Mouse (Mus musculus): ENCODE data around the gene Styx. TPM values are rescaled to one million over a fixed set of nuclear protein-coding genes. Genes with fewer than 3 reads are reported as not detected.

The Styx gene
- polyA plus RNA-seq, 1 experiment from 2014 or later: 64.0 TPM

DNA sequence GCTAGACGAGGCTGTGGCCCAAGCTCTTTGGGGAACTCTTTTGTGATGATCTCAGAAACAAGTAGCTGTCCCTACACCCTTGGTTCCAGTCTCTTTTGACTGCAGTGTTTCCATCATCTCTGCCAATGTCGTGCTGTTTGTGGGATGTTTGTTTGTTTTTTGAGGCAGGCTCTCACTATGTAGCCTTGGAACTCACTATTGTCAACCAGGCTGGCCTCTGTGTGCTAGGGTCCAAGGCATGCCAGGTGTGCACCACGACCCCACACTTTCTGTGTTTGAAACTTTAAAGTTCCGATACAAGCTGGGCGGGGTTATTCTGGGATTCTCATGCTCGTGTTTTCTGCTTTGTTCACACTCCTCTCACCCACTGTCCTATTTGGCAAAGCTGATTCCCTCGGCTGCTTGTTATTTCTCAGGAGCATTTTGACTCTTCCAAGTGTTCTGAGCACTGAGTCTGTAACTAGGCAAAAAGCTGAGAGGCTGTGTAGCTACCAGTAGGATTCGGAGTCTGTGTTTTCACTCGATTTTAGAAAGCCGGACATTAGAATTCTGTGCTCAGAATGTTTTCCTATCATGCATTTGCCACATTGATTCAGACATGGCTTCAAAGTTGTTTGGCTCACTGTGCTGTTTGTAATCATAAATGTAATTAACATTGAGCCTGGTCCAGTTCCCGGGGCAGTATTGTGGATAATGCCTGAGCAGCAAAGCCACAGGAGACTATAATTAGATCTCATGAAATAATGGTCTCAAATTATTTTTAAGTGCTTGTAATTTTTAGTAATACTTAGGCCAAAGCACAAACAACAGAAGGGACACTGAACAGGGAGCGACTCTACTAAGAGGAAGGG is 105.0 kb downstream of the Styx start:
- Histone ChIP-seq H3K27ac (ENCODE audit: low read length) (peak overlapping the region; percentile 25), H3K9me3 (replicated peaks; ENCODE audit: control insufficient read depth, low read length, poor library complexity, severe bottlenecking) (no peaks in the 10 kb centered on the region), H3K4me3 (ENCODE audit: low read depth, low read length) (no peak overlapping the region), H3K4me2 (ENCODE audit: low read length) (no peak overlapping the region), H3K4me1 (ENCODE audit: control insufficient read depth, insufficient read depth, low read length) (peaks cover 11% of the 10 kb centered on the region; the same call in 1 of the 2 replicates), H3K27me3 (ENCODE audit: control insufficient read depth, insufficient read depth, low read depth, low read length) (no peaks in the 10 kb centered on the region), H3K36me3 (ENCODE audit: control insufficient read depth, insufficient read depth, low read length) (peaks cover 6% of the 10 kb centered on the region; the same call in 1 of the 2 replicates), H3K9ac (ENCODE audit: low read depth, low read length) (no peak overlapping the region)
- ATAC-seq: no peak
- WGBS: 68% methylated on average over 12 of the region's 12 CpGs

DNA sequence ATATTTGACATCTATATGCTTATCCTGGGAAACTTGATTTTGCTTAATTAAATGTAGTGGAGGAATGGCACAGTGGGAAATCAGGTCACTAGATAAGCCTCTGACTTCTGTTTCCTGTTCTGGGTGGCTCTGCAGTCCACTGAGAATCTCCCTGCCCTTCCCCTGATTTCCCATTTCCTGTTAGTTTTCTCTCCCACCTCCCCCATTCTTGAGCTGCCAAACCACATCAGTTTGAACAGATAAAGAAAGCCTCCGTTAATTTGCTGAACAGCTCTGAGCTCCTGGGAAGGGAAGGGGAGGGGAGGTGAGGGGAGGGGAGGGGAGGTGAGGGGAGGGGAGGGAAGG is 105.6 kb downstream of the Styx start:
- H3K4me2 ChIP-seq (ENCODE audit: low read length): no peak overlapping the region
- no peaks in the 10 kb centered on the region for H3K27me3 ChIP-seq (ENCODE audit: control insufficient read depth, insufficient read depth, low read depth, low read length)
- no peak for ATAC-seq
- no peak overlapping the region for H3K4me3 ChIP-seq (ENCODE audit: low read depth, low read length)
- no peaks in the 10 kb centered on the region for H3K9me3 ChIP-seq (replicated peaks; ENCODE audit: control insufficient read depth, low read length, poor library complexity, severe bottlenecking)
- no CpG with 5 or more reads among the region's 1 CpGs for WGBS
- H3K9ac ChIP-seq (ENCODE audit: low read depth, low read length): no peak overlapping the region
- peaks cover 8% of the 10 kb centered on the region for H3K36me3 ChIP-seq (ENCODE audit: control insufficient read depth, insufficient read depth, low read length)
- H3K27ac ChIP-seq (ENCODE audit: low read length): no peak overlapping the region; the same call in 1 of the 2 replicates
- H3K4me1 ChIP-seq (ENCODE audit: control insufficient read depth, insufficient read depth, low read length): peaks cover 11% of the 10 kb centered on the region; the same call in 1 of the 2 replicates

DNA sequence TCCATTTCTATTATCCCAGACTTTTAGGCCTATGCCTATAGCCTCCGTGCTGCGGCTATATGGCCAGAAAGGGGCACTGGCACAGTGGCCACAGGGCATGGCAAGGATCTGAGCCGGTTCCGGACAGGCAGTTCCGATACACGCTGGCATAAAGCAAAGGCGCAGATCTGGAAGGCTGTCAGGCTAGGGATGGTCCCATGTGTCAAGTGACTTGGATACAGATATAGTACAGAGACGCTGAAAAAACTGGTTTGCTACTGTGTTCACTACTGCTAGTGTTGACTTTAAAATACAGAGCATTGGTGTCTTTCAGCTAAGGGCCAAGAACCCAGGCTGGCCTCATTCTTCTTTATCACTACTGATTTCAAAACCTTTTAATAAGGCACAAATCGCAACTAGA is 106.1 kb downstream of the Styx start:
- WGBS: 88% methylated on average over 9 of the region's 9 CpGs
- H3K9me3 ChIP-seq (replicated peaks; ENCODE audit: control insufficient read depth, low read length, poor library complexity, severe bottlenecking): no peaks in the 10 kb centered on the region
- H3K27ac ChIP-seq (ENCODE audit: low read length): no peak overlapping the region
- no peak for ATAC-seq
- peaks cover 10% of the 10 kb centered on the region for H3K36me3 ChIP-seq (ENCODE audit: control insufficient read depth, insufficient read depth, low read length)
- no peak overlapping the region for H3K9ac ChIP-seq (ENCODE audit: low read depth, low read length)
- peaks cover 11% of the 10 kb centered on the region; the same call in 1 of the 2 replicates for H3K4me1 ChIP-seq (ENCODE audit: control insufficient read depth, insufficient read depth, low read length)
- H3K27me3 ChIP-seq (ENCODE audit: control insufficient read depth, insufficient read depth, low read depth, low read length): no peaks in the 10 kb centered on the region
- no peak overlapping the region for H3K4me3 ChIP-seq (ENCODE audit: low read depth, low read length)
- no peak overlapping the region for H3K4me2 ChIP-seq (ENCODE audit: low read length)

DNA sequence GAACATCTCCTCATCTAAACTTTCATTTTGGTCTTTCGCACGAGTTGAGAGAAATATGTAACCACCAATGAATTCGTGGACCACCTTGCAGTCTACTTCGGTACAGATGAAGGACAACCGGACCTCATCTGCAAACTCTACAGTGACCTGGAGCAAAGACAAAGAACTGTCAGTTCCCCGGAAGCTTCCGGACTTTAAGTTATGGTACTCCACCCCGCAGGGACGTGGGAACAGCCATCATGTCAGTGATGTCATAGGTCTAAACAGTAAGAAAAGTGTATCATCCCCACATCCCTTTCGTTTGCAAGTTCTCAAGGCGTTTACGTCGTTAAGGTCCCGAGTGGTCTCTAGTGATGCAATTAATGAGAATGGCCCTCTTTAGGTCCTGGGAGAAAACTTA is 109.0 kb downstream of the Styx start:
- WGBS: 96% methylated on average over 14 of the region's 14 CpGs
- H3K9ac ChIP-seq (ENCODE audit: low read depth, low read length): no peak overlapping the region
- no peak for ATAC-seq
- H3K9me3 ChIP-seq (replicated peaks; ENCODE audit: control insufficient read depth, low read length, poor library complexity, severe bottlenecking): no peaks in the 10 kb centered on the region
- H3K27me3 ChIP-seq (ENCODE audit: control insufficient read depth, insufficient read depth, low read depth, low read length): no peaks in the 10 kb centered on the region
- H3K27ac ChIP-seq (ENCODE audit: low read length): no peak overlapping the region
- H3K4me3 ChIP-seq (ENCODE audit: low read depth, low read length): no peak overlapping the region
- H3K4me2 ChIP-seq (ENCODE audit: low read length): no peak overlapping the region
- H3K4me1 ChIP-seq (ENCODE audit: control insufficient read depth, insufficient read depth, low read length): peaks cover 26% of the 10 kb centered on the region
- peaks cover 13% of the 10 kb centered on the region for H3K36me3 ChIP-seq (ENCODE audit: control insufficient read depth, insufficient read depth, low read length)

DNA sequence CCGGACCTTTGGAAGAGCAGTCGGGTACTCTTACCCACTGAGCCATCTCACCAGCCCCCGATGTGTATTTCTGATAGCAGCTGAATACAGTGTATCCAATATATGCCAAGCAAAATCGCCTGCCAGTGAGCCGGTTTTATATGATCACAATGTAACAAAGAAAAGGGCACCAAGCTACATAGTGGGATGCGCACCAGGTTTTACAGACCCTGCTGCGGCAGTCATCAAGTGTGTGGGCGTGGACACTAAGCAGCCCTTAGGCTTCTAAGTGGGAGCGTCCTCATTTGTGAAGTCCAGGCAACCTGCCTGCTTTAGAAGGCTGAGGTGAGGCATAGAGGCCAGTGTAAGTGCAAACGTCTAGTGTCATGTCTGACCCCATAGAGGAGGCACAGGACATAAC is 109.6 kb downstream of the Styx start:
- Histone ChIP-seq H3K9me3 (replicated peaks; ENCODE audit: control insufficient read depth, low read length, poor library complexity, severe bottlenecking) (no peaks in the 10 kb centered on the region), H3K9ac (ENCODE audit: low read depth, low read length) (no peak overlapping the region), H3K27me3 (ENCODE audit: control insufficient read depth, insufficient read depth, low read depth, low read length) (no peaks in the 10 kb centered on the region), H3K4me1 (ENCODE audit: control insufficient read depth, insufficient read depth, low read length) (peaks cover 24% of the 10 kb centered on the region), H3K27ac (ENCODE audit: low read length) (no peak overlapping the region), H3K4me3 (ENCODE audit: low read depth, low read length) (no peak overlapping the region), H3K36me3 (ENCODE audit: control insufficient read depth, insufficient read depth, low read length) (peaks cover 13% of the 10 kb centered on the region), H3K4me2 (ENCODE audit: low read length) (no peak overlapping the region)
- WGBS: 96% methylated on average over 10 of the region's 10 CpGs
- no peak for ATAC-seq

DNA sequence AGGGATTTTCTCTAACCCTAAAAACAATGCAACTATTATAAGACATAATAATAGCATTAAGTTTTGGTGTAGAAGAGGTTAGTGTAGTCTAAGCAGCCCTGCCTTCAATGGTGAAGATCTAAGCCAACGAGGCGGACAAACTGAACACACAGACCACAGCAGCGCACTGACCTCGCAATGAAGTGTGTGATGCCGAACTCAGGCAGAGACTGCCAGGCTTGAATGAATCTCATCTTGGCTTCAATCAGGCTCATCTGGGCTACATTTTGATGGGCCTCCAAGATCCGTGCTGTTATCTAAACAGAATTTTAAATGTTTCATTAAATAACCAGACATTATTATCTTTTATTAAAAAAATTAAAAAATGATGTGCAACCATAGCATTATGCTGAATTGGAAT is 111.1 kb downstream of the Styx start:
- H3K4me2 ChIP-seq (ENCODE audit: low read length): no peak overlapping the region
- peaks cover 18% of the 10 kb centered on the region for H3K36me3 ChIP-seq (ENCODE audit: control insufficient read depth, insufficient read depth, low read length)
- peak; percentile 47; the same call in 1 of the 2 replicates for ATAC-seq
- whole genome bisulfite sequencing: 70% methylated on average over 6 of the region's 6 CpGs
- no peak overlapping the region for H3K9ac ChIP-seq (ENCODE audit: low read depth, low read length)
- no peaks in the 10 kb centered on the region for H3K27me3 ChIP-seq (ENCODE audit: control insufficient read depth, insufficient read depth, low read depth, low read length)
- H3K4me1 ChIP-seq (ENCODE audit: control insufficient read depth, insufficient read depth, low read length): peaks cover 15% of the 10 kb centered on the region
- no peak overlapping the region for H3K27ac ChIP-seq (ENCODE audit: low read length)
- H3K4me3 ChIP-seq (ENCODE audit: low read depth, low read length): no peak overlapping the region
- H3K9me3 ChIP-seq (replicated peaks; ENCODE audit: control insufficient read depth, low read length, poor library complexity, severe bottlenecking): no peaks in the 10 kb centered on the region

DNA sequence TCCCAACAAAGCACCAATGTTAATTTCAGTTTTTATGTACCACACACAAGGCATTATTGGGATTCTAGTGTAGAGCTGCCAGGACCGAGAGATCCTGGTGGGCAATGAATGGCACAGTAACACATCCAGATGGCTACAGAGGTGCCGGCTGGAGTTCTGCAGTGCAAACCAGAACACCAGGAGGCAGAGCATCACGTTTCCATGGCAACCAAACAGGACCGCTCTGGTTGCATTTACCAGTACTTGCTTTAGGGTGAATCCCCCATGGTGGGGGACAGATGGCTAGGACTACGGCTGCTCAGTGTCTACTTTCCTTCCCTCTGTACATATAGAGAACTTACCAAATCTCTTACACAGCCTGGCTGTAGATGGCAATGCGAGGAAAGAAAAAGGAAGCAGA is 111.5 kb downstream of the Styx start:
- Histone ChIP-seq H3K36me3 (ENCODE audit: control insufficient read depth, insufficient read depth, low read length) (peaks cover 18% of the 10 kb centered on the region), H3K9ac (ENCODE audit: low read depth, low read length) (no peak overlapping the region), H3K4me2 (ENCODE audit: low read length) (no peak overlapping the region), H3K4me3 (ENCODE audit: low read depth, low read length) (no peak overlapping the region), H3K9me3 (replicated peaks; ENCODE audit: control insufficient read depth, low read length, poor library complexity, severe bottlenecking) (no peaks in the 10 kb centered on the region), H3K27me3 (ENCODE audit: control insufficient read depth, insufficient read depth, low read depth, low read length) (no peaks in the 10 kb centered on the region), H3K4me1 (ENCODE audit: control insufficient read depth, insufficient read depth, low read length) (peaks cover 15% of the 10 kb centered on the region), H3K27ac (ENCODE audit: low read length) (peak overlapping the region; percentile 38)
- ATAC-seq: peak; percentile 87
- WGBS: 14% methylated on average over 6 of the region's 6 CpGs

DNA sequence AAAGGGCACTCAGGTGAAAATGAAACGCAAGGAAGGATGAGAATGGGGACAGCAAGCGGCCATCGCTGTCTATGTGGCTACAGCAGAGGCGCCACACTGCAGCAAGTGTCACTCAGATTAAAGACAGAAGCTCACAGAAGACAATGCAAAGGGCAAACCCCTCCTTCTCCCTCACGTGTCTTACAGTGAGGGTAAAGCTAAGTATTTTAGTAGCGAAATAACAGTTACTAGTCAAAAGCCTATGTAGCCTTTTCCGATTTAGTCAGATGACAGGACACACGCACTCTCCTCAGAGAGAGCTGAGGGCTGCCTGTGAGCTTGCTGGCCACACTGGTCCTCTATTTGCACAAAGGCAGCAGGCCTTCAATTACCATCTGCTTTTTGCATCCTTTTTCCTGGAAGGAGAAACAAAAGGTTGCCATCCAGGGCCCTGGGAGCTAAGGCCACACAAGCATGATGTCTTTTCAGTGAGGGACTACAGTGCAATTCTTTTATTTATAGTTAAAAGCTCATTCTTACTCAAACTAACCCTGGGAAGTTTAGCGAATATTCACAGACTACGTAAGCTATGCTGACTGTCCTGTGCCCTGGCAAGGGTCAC is 112.1 kb downstream of the Styx start:
- H3K4me3 ChIP-seq (ENCODE audit: low read depth, low read length): no peak overlapping the region
- H3K9ac ChIP-seq (ENCODE audit: low read depth, low read length): peak overlapping the region; percentile 52
- H3K4me2 ChIP-seq (ENCODE audit: low read length): no peak overlapping the region
- H3K36me3 ChIP-seq (ENCODE audit: control insufficient read depth, insufficient read depth, low read length): peaks cover 18% of the 10 kb centered on the region
- peaks cover 15% of the 10 kb centered on the region for H3K4me1 ChIP-seq (ENCODE audit: control insufficient read depth, insufficient read depth, low read length)
- H3K27ac ChIP-seq (ENCODE audit: low read length): peak overlapping the region; percentile 38
- ATAC-seq: 0 out of 2 replicates have a peak, but pooled peaks have one; percentile 47
- WGBS: 25% methylated on average over 10 of the region's 10 CpGs
- no peaks in the 10 kb centered on the region for H3K9me3 ChIP-seq (replicated peaks; ENCODE audit: control insufficient read depth, low read length, poor library complexity, severe bottlenecking)
- no peaks in the 10 kb centered on the region for H3K27me3 ChIP-seq (ENCODE audit: control insufficient read depth, insufficient read depth, low read depth, low read length)

DNA sequence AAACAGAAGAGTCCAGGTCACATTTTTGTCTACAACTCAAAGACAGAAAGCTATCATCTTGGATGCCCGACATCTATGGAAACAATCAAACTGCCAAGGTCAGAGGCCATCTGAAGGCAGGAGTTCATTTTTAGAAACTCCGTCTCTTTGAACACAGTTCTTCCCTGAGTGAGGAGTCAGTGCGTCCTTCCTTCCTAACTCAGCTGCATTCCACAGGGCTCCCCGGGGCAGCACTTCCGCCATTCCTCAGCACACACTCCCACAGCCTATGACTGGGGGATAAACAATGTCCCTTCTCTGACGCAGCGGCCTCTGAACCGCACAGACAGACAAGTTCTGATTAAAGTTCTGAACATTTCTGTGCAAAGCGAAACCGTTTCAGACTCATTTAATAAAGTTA is 112.7 kb downstream of the Styx start:
- Histone ChIP-seq H3K4me1 (ENCODE audit: control insufficient read depth, insufficient read depth, low read length) (peaks cover 15% of the 10 kb centered on the region), H3K27me3 (ENCODE audit: control insufficient read depth, insufficient read depth, low read depth, low read length) (no peaks in the 10 kb centered on the region), H3K4me3 (ENCODE audit: low read depth, low read length) (no peak overlapping the region), H3K9ac (ENCODE audit: low read depth, low read length) (peak overlapping the region; percentile 52), H3K4me2 (ENCODE audit: low read length) (no peak overlapping the region), H3K9me3 (replicated peaks; ENCODE audit: control insufficient read depth, low read length, poor library complexity, severe bottlenecking) (no peaks in the 10 kb centered on the region), H3K36me3 (ENCODE audit: control insufficient read depth, insufficient read depth, low read length) (peaks cover 18% of the 10 kb centered on the region), H3K27ac (ENCODE audit: low read length) (peak overlapping the region; percentile 38)
- ATAC-seq: no peak; the same call in 1 of the 2 replicates
- 16% methylated on average over 10 of the region's 10 CpGs for whole genome bisulfite sequencing

All from midbrain, embryonic 16.5 days (tissue).